In genomic region chr15:98699190-98700105, GRCm38 (mm10) we compare ENCODE assay signal across 8 mouse cellular contexts. TPM values are rescaled to one million over a fixed set of nuclear protein-coding genes. Genes with fewer than 3 reads are reported as not detected.
A peak's percentile ranks its signal among the peaks of the same experiment; 100 is the strongest.
DNase-seq lines count a peak whose midpoint lies in the region.

No protein-coding gene starts in this region.

- H3K36me3 ChIP-seq in megakaryocyte, embryonic 14.5 days (replicated peaks; ENCODE audit: low read length) = no peaks in the 10 kb centered on the region

- no peaks in the 10 kb centered on the region for H3K9me3 ChIP-seq in megakaryocyte, embryonic 14.5 days

- peaks cover 77% of the 10 kb centered on the region for H3K27me3 ChIP-seq in megakaryocyte, embryonic 14.5 days (replicated peaks)

- peaks cover 11% of the 10 kb centered on the region for H3K4me1 ChIP-seq in megakaryocyte, embryonic 14.5 days

- DNase-seq in T-cell, adult 2 months (ENCODE audit: low spot score) = peak; percentile 79
- DNase-seq in cerebellum, postnatal 4 days (ENCODE audit: low spot score in 2 of 2) = peak; percentile 83 to 89
- DNase-seq in gastrocnemius, adult 8-10 months (ENCODE audit: low spot score in 2 of 2) = peak; percentile 63 to 77
- peak; percentile 87 for DNase-seq in induced T-regulatory cell, adult 2 months (ENCODE audit: low read depth)
- DNase-seq in left cerebral cortex, adult 8-10 months (ENCODE audit: low spot score in 2 of 2) = peak; percentile 87 to 91
- peak; percentile 93 to 95 for DNase-seq in right cerebral cortex, adult 2 months (ENCODE audit: low spot score in 2 of 2)
- DNase-seq in urinary bladder, postnatal 10 days (ENCODE audit: low spot score) = peak; percentile 61

- peak overlapping the region; percentile 86 for H3K4me3 ChIP-seq in megakaryocyte, embryonic 14.5 days (replicated peaks)

RNA-seq across cellular contexts. Expression of gene Ccdc65, which starts 8.6 kb away (rescaled TPM):
- not detected for total RNA-seq in gastrocnemius, adult 8-10 months (2022)
- total RNA-seq in left cerebral cortex, adult 8-10 months (2022) = 10 to 100 TPM in 3 of 4 experiments, 1 to 10 TPM in 1; 8.6 to 12.7 (median 11.6) TPM
- not detected in 2 replicates for polyA plus RNA-seq in megakaryocyte, embryonic 14.5 days (2012; ENCODE audit: insufficient read depth, low replicate concordance)

RNA-seq across cellular contexts. Expression of gene Rnd1, which starts 22.2 kb away (rescaled TPM):
- total RNA-seq in gastrocnemius, adult 8-10 months (2022) = 1 to 10 TPM; 1.0 to 2.3 (median 1.1) TPM
- 10 to 100 TPM; 15.6 to 22.9 (median 20.5) TPM for total RNA-seq in left cerebral cortex, adult 8-10 months (2022)
- 1.2 TPM in 1 of 2 replicates, not detected in the other for polyA plus RNA-seq in megakaryocyte, embryonic 14.5 days (2012; ENCODE audit: insufficient read depth, low replicate concordance)

RNA-seq across cellular contexts. Expression of gene Fkbp11, which starts 28.6 kb away (rescaled TPM):
- under 1 TPM in 3 of 4 experiments, not detected in 1; 0.43 to 0.92 (median 0.72) TPM for total RNA-seq in gastrocnemius, adult 8-10 months (2022)
- 1 to 10 TPM; 1.1 to 2.3 (median 2.0) TPM for total RNA-seq in left cerebral cortex, adult 8-10 months (2022)
- polyA plus RNA-seq in megakaryocyte, embryonic 14.5 days (2012; ENCODE audit: insufficient read depth, low replicate concordance) = 9.6 and 18.2 TPM in 2 replicates

RNA-seq across cellular contexts. Expression of gene Ddx23, which starts 36.8 kb away (rescaled TPM):
- 10 to 100 TPM; 54.0 to 72.3 (median 63.4) TPM for total RNA-seq in gastrocnemius, adult 8-10 months (2022)
- 10 to 100 TPM; 77.3 to 95.7 (median 87.1) TPM for total RNA-seq in left cerebral cortex, adult 8-10 months (2022)
- 49.7 and 71.3 TPM in 2 replicates for polyA plus RNA-seq in megakaryocyte, embryonic 14.5 days (2012; ENCODE audit: insufficient read depth, low replicate concordance)

Comparison
In these comparisons a context has a peak if more than half of its experiments do, and no peak if none do; other contexts are left out.
1. Peak in every context shown above with its lines: DNase-seq and H3K4me3 ChIP-seq.
2. RNA of gene Ccdc65, which starts 8.6 kb away (total RNA-seq): 8.6 to 12.7 TPM in left cerebral cortex, adult 8-10 months; not detected in gastrocnemius, adult 8-10 months; every median in the first group is over 4 times any median in the second.
3. RNA of gene Rnd1, which starts 22.2 kb away (total RNA-seq): 15.6 to 22.9 TPM in left cerebral cortex, adult 8-10 months; 1.0 to 2.3 TPM in gastrocnemius, adult 8-10 months; every median in the first group is over 4 times any median in the second.